Mouse (Mus musculus) ES-Bruce4 (cell line): ENCODE measurements at regions not wholly inside any gene's neighbourhood (a gene's known extent, or its start where the extent isn't known, plus 50 kb on each side); places are given as distances from the start of the nearest gene placed in this dataset.

Experiments
- CTCF ChIP-seq: IDR thresholded peaks from one replicate; pipeline ENCODE4 v1.8.1; 2011; ENCODE audit warnings: low read depth, low read length
- EP300 ChIP-seq: IDR thresholded peaks from 2 replicates; pipeline ENCODE4 v1.6.1; 2011; ENCODE audit warnings: low read depth, low read length; ENCODE audit not compliant: insufficient read depth

DNA sequence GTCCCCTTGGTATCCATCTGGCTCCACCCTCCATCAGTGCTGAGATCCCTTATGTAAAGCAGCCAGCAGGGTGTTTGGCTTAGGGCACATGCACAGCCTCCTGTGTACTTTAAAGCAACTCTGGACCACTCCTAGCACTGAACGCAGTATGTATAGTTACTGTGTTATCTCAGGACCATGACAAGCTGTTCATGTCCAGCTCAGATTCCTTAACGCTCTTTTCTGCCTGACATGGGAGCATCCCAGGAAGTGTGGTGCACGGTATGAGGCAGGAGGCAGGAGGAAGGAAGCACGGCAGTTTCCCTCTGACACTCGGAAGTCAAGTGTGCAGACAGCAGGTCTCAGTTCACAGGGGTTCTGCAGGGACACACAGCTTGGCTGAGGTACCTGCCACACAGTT lies 163.1 kb upstream of the Msx2 start:
- TF ChIP-seq EP300 (no peak), CTCF (no peak)
